Mouse (Mus musculus) brain, embryonic 14.5 days (tissue): Measurements from ENCODE around the gene Cxcl16.

Experiments
- CTCF ChIP-seq: fragments of 200-500 bp; IDR thresholded peaks from 2 replicates; pipeline ENCODE4 v1.5.1; 2012; ENCODE audit warnings: inconsistent platforms, mild to moderate bottlenecking, moderate library complexity, borderline replicate concordance; ENCODE audit not compliant: insufficient read depth, insufficient read length; ENCODE audit errors: extremely low read depth
- POLR2A ChIP-seq: fragments of 200-500 bp; IDR thresholded peaks from 2 replicates; pipeline ENCODE4 v1.6.1; 2012; ENCODE audit warnings: mild to moderate bottlenecking, inconsistent platforms, borderline replicate concordance; ENCODE audit not compliant: poor library complexity, insufficient read depth, insufficient read length, severe bottlenecking; ENCODE audit errors: extremely low read depth

DNA sequence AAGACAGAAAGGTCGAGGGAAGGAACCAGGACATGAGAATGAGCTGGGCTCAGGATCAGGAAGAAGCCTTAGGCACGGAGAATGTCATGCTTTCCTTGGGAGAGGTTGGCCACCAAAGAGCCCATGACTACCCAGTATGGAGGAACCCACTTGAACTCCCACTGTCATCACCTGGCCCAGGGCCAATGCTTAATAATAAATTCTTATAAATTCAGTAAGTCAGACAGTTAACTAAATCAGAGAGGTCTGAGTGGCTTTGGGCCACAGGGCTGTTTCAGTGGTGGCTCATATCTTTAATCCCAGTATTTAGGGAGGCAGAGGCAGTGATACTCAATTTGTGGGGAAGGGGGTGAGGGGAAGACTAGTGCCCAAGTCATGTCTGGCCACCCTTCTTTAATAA is 8.9 kb downstream of the Cxcl16 start:
- no peak for TF ChIP-seq CTCF
- TF ChIP-seq POLR2A, result no peak
